Mouse (Mus musculus): ENCODE results near the gene A230050P20Rik.

Gene A230050P20Rik

GRCm38 (mm10) chr9:20894629-20895028 lies 26.2 kb downstream of the A230050P20Rik start:
- no peak for DNase-seq (ENCODE audit: low read depth)

GRCm38 (mm10) chr9:20895382-20895781 lies 26.9 kb downstream of the A230050P20Rik start:
- no peak for DNase-seq (ENCODE audit: low read depth)

- DNase-seq (ENCODE audit: low read depth): no peak
Observed at GRCm38 (mm10) chr9:20897736-20898510, 29.5 kb downstream of the A230050P20Rik start.

- peak; percentile 91 for DNase-seq (ENCODE audit: low read depth)
Observed at GRCm38 (mm10) chr9:20898511-20899073, 30.1 kb downstream of the A230050P20Rik start, which contains the start of gene Eif3g. Gene Eif3g (minus strand): TSS chr9:20898623.

GRCm38 (mm10) chr9:20901466-20902173 lies 33.2 kb downstream of the A230050P20Rik start:
- peak; percentile 82 for DNase-seq (ENCODE audit: low read depth)

GRCm38 (mm10) chr9:20902174-20902491 lies 33.7 kb downstream of the A230050P20Rik start:
- DNase-seq (ENCODE audit: low read depth): no peak

- DNase-seq (ENCODE audit: low read depth): no peak
Observed at GRCm38 (mm10) chr9:20909948-20910347, 41.5 kb downstream of the A230050P20Rik start.

GRCm38 (mm10) chr9:20916160-20916559 lies 47.7 kb downstream of the A230050P20Rik start:
- DNase-seq (ENCODE audit: low read depth): peak; percentile 53

GRCm38 (mm10) chr9:20923258-20923657 lies 54.8 kb downstream of the A230050P20Rik start:
- peak; percentile 62 for DNase-seq (ENCODE audit: low read depth)

All from 416B (cell line).